Mouse (Mus musculus): ENCODE data around the gene Aco2. TPM values are rescaled to one million over a fixed set of nuclear protein-coding genes. Genes with fewer than 3 reads are reported as not detected.
A peak's percentile ranks its signal among the peaks of the same experiment; 100 is the strongest.

Aco2 gene
- polyA plus RNA-seq, 1 experiment from 2014 or later, result 178 TPM

- Histone ChIP-seq H3K27ac (ENCODE audit: low read depth) (no peak overlapping the region), H3K4me1 (replicated peaks; ENCODE audit: control insufficient read depth, insufficient read depth, low read length) (no peaks in the 10 kb centered on the region), H3K27me3 (replicated peaks; ENCODE audit: control insufficient read depth, insufficient read depth, low read length) (no peaks in the 10 kb centered on the region), H3K9ac (ENCODE audit: low read length) (no peak overlapping the region), H3K36me3 (ENCODE audit: control insufficient read depth, insufficient read depth, low read length) (peaks cover 22% of the 10 kb centered on the region), H3K9me3 (ENCODE audit: control insufficient read depth, low read length) (no peaks in the 10 kb centered on the region), H3K4me3 (ENCODE audit: low read depth, low read length) (no peak overlapping the region), H3K4me2 (ENCODE audit: low read length) (no peak overlapping the region)
- WGBS, result 96% methylated on average over 9 of the region's 9 CpGs
- ATAC-seq (replicated peaks; ENCODE audit: low FRiP score, low TSS enrichment, low read depth) (no peak), DNase-seq (ENCODE audit: low spot score) (no peak)
These were observed 82.1 kb downstream of the Aco2 start for GRCm38 (mm10) chr15:81954151-81954583.

GRCm38 (mm10) chr15:81954716-81955115, 82.6 kb downstream of the Aco2 start:
- no peaks in the 10 kb centered on the region for H3K27me3 ChIP-seq (replicated peaks; ENCODE audit: control insufficient read depth, insufficient read depth, low read length)
- DNase-seq (ENCODE audit: low spot score), result no peak
- H3K9ac ChIP-seq (ENCODE audit: low read length), result no peak overlapping the region
- no peak overlapping the region for H3K4me3 ChIP-seq (ENCODE audit: low read depth, low read length)
- no peak overlapping the region for H3K4me2 ChIP-seq (ENCODE audit: low read length)
- WGBS, result 89% methylated on average over 6 of the region's 6 CpGs
- H3K4me1 ChIP-seq (replicated peaks; ENCODE audit: control insufficient read depth, insufficient read depth, low read length), result no peaks in the 10 kb centered on the region
- no peak overlapping the region for H3K27ac ChIP-seq (ENCODE audit: low read depth)
- no peak for ATAC-seq (replicated peaks; ENCODE audit: low FRiP score, low TSS enrichment, low read depth)
- no peaks in the 10 kb centered on the region for H3K9me3 ChIP-seq (ENCODE audit: control insufficient read depth, low read length)
- peaks cover 22% of the 10 kb centered on the region for H3K36me3 ChIP-seq (ENCODE audit: control insufficient read depth, insufficient read depth, low read length)

GRCm38 (mm10) chr15:81955414-81955813, 83.3 kb downstream of the Aco2 start:
- Histone ChIP-seq H3K4me2 (ENCODE audit: low read length) (no peak overlapping the region), H3K9me3 (ENCODE audit: control insufficient read depth, low read length) (no peaks in the 10 kb centered on the region), H3K4me1 (replicated peaks; ENCODE audit: control insufficient read depth, insufficient read depth, low read length) (no peaks in the 10 kb centered on the region), H3K36me3 (ENCODE audit: control insufficient read depth, insufficient read depth, low read length) (peaks cover 22% of the 10 kb centered on the region), H3K4me3 (ENCODE audit: low read depth, low read length) (no peak overlapping the region), H3K9ac (ENCODE audit: low read length) (no peak overlapping the region), H3K27me3 (replicated peaks; ENCODE audit: control insufficient read depth, insufficient read depth, low read length) (no peaks in the 10 kb centered on the region), H3K27ac (ENCODE audit: low read depth) (no peak overlapping the region)
- 94% methylated on average over 15 of the region's 15 CpGs for WGBS
- no peak for ATAC-seq (replicated peaks; ENCODE audit: low FRiP score, low TSS enrichment, low read depth)
- no peak for DNase-seq (ENCODE audit: low spot score)

DNA sequence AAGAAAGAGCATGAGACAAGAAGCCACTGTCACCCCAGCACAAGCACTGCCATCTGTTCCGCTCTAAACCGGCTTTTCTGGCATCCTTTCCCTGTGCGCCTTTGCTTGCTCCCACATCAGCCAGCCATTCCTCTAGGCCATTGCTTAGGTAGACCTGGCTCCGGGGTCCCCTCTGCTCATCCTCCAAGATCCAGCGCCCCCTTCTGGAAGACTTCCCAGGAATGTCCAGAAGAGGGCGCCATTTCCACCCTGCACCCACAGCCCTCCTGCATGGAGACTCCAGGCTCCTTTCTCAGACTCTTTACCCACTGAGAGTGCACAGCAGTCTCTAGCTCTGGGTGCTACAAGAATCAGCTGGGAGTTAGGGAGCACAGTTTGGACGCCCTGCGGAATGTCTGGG, 84.3 kb downstream of the Aco2 start:
- no peak overlapping the region for H3K4me3 ChIP-seq (ENCODE audit: low read depth, low read length)
- ATAC-seq (replicated peaks; ENCODE audit: low FRiP score, low TSS enrichment, low read depth) (no peak), DNase-seq (ENCODE audit: low spot score) (peak; percentile 75)
- H3K27ac ChIP-seq (ENCODE audit: low read depth), result no peak overlapping the region
- H3K27me3 ChIP-seq (replicated peaks; ENCODE audit: control insufficient read depth, insufficient read depth, low read length), result no peaks in the 10 kb centered on the region
- H3K36me3 ChIP-seq (ENCODE audit: control insufficient read depth, insufficient read depth, low read length), result peaks cover 16% of the 10 kb centered on the region
- no peaks in the 10 kb centered on the region for H3K4me1 ChIP-seq (replicated peaks; ENCODE audit: control insufficient read depth, insufficient read depth, low read length)
- no peak overlapping the region for H3K4me2 ChIP-seq (ENCODE audit: low read length)
- 55% methylated on average over 8 of the region's 8 CpGs for WGBS
- H3K9me3 ChIP-seq (ENCODE audit: control insufficient read depth, low read length), result no peaks in the 10 kb centered on the region
- H3K9ac ChIP-seq (ENCODE audit: low read length), result no peak overlapping the region

DNA sequence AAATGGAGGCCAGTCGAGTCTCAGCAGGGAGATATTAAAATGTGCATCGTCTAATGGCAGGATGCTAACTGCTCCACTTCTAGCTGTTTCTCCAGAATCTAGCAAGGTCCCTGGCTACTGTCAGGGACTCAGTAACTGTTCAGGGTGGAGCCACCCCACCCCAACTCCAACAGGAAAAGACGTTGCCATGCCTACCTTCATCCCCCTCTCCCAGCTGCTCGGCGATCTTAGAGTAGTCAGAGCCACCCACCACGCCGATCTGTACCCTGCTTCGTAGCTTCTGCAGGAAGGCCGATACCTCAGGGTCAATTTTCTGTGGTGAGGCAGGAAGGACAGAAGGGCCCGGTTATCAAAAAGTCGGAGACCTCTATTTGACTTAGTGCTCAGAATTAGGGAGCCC, 85.5 kb downstream of the Aco2 start:
- Histone ChIP-seq H3K36me3 (ENCODE audit: control insufficient read depth, insufficient read depth, low read length) (peaks cover 9% of the 10 kb centered on the region), H3K27ac (ENCODE audit: low read depth) (no peak overlapping the region), H3K9me3 (ENCODE audit: control insufficient read depth, low read length) (no peaks in the 10 kb centered on the region), H3K4me3 (ENCODE audit: low read depth, low read length) (no peak overlapping the region), H3K27me3 (replicated peaks; ENCODE audit: control insufficient read depth, insufficient read depth, low read length) (no peaks in the 10 kb centered on the region), H3K4me2 (ENCODE audit: low read length) (no peak overlapping the region), H3K4me1 (replicated peaks; ENCODE audit: control insufficient read depth, insufficient read depth, low read length) (no peaks in the 10 kb centered on the region), H3K9ac (ENCODE audit: low read length) (no peak overlapping the region)
- ATAC-seq (replicated peaks; ENCODE audit: low FRiP score, low TSS enrichment, low read depth) (no peak), DNase-seq (ENCODE audit: low spot score) (no peak)
- WGBS, result 83% methylated on average over 11 of the region's 11 CpGs

GRCm38 (mm10) chr15:81958906-81959305, 86.8 kb downstream of the Aco2 start:
- H3K4me1 ChIP-seq (replicated peaks; ENCODE audit: control insufficient read depth, insufficient read depth, low read length), result no peaks in the 10 kb centered on the region
- H3K27me3 ChIP-seq (replicated peaks; ENCODE audit: control insufficient read depth, insufficient read depth, low read length), result no peaks in the 10 kb centered on the region
- H3K36me3 ChIP-seq (ENCODE audit: control insufficient read depth, insufficient read depth, low read length), result peaks cover 9% of the 10 kb centered on the region
- ATAC-seq (replicated peaks; ENCODE audit: low FRiP score, low TSS enrichment, low read depth) (no peak), DNase-seq (ENCODE audit: low spot score) (no peak)
- H3K4me2 ChIP-seq (ENCODE audit: low read length), result no peak overlapping the region
- WGBS, result 84% methylated on average over 3 of the region's 3 CpGs
- H3K9ac ChIP-seq (ENCODE audit: low read length), result no peak overlapping the region
- H3K9me3 ChIP-seq (ENCODE audit: control insufficient read depth, low read length), result no peaks in the 10 kb centered on the region
- no peak overlapping the region for H3K27ac ChIP-seq (ENCODE audit: low read depth)
- no peak overlapping the region for H3K4me3 ChIP-seq (ENCODE audit: low read depth, low read length)

DNA sequence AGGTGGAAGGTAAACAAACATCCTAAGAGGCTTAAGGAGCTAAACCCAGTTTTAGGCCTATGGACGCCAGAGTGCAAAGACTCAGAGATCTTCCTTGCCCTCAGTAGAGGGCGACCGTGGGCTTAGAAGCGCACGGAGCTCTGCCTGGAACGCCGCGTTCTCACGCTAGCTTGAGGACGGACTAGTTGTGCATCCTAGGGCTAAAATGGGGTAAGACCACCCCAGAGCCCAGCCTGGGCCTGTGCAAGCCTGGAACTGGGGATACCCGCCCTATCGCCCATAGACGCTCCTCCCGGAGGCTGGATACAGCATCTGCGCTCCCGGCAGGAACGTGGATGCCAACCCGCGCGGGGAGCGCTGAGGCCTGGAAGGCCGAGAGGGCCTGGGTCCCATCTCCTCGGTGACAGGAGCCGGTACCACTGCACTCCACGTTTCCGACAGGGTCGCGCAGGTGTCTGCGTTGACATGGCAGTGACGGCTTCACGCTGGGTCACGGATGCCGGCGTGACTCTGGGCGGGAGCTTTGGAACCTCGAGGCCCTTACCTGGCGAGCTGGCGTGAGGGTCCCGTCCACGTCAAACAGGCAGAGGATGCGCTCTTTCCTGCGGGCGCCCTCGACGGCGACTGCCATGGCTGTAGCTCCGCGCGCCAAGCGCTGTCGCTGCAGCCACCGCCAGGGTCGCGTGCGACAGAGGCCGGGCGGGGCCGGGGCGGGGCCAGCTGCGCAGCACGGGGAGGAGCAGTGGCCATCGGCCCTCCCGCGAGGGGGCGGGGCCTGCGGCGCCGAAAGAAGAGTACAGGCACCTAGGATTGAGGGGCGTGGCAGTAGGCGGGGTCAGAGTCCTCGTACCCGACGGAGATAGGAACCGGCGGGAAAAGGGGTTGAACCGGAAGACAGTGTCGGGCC, 88.3 kb downstream of the Aco2 start, which contains the start of gene Pmm1:
TSS of gene Pmm1 (minus strand) at position 760 of the 907 bp plus-strand sequence.
- Histone ChIP-seq H3K9me3 (ENCODE audit: control insufficient read depth, low read length) (no peaks in the 10 kb centered on the region), H3K27me3 (replicated peaks; ENCODE audit: control insufficient read depth, insufficient read depth, low read length) (no peaks in the 10 kb centered on the region), H3K4me3 (ENCODE audit: low read depth, low read length) (peak within 1 kb of the TSS; percentile 65), H3K27ac (ENCODE audit: low read depth) (peak within 1 kb of the TSS; percentile 75), H3K4me2 (ENCODE audit: low read length) (peak within 1 kb of the TSS; percentile 99), H3K4me1 (replicated peaks; ENCODE audit: control insufficient read depth, insufficient read depth, low read length) (no peaks in the 10 kb centered on the region), H3K36me3 (ENCODE audit: control insufficient read depth, insufficient read depth, low read length) (no peaks in the 10 kb centered on the region), H3K9ac (ENCODE audit: low read length) (peak within 1 kb of the TSS; percentile 66)
- DNase-seq (ENCODE audit: low spot score) (peak; percentile 99), ATAC-seq (replicated peaks; ENCODE audit: low FRiP score, low TSS enrichment, low read depth) (peak; percentile 98)
- under 1% methylated on average over 75 of the region's 77 CpGs for WGBS

DNA sequence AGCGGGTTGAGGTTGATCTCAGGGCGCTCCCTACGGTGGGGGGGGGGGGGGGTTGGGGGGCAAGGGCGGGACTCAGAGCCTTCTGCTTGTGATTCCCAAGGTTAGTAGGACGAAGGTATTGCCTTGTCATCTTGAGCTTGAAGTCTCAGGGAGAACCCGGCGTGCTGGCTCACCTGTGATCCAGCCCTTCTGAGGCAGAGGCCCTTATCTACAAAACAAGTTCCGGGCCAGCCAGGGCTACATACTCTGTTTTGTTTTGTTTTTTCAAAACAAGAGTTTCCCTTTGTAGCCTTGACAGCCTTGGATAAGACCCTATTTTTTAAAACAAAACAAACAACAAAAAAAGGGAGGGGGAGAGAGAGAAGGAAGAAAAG, 89.0 kb downstream of the Aco2 start:
- Histone ChIP-seq H3K4me3 (ENCODE audit: low read depth, low read length) (peak overlapping the region; percentile 65), H3K27me3 (replicated peaks; ENCODE audit: control insufficient read depth, insufficient read depth, low read length) (no peaks in the 10 kb centered on the region), H3K4me1 (replicated peaks; ENCODE audit: control insufficient read depth, insufficient read depth, low read length) (no peaks in the 10 kb centered on the region), H3K36me3 (ENCODE audit: control insufficient read depth, insufficient read depth, low read length) (no peaks in the 10 kb centered on the region), H3K27ac (ENCODE audit: low read depth) (no peak overlapping the region), H3K9ac (ENCODE audit: low read length) (no peak overlapping the region), H3K9me3 (ENCODE audit: control insufficient read depth, low read length) (no peaks in the 10 kb centered on the region), H3K4me2 (ENCODE audit: low read length) (peak overlapping the region; percentile 99)
- ATAC-seq (replicated peaks; ENCODE audit: low FRiP score, low TSS enrichment, low read depth) (peak; percentile 38; the same call in 1 of the 2 replicates), DNase-seq (ENCODE audit: low spot score) (no peak)
- 2% methylated on average over 7 of the region's 8 CpGs for WGBS

- no peak overlapping the region for H3K9ac ChIP-seq (ENCODE audit: low read length)
- H3K27me3 ChIP-seq (replicated peaks; ENCODE audit: control insufficient read depth, insufficient read depth, low read length), result no peaks in the 10 kb centered on the region
- H3K4me1 ChIP-seq (replicated peaks; ENCODE audit: control insufficient read depth, insufficient read depth, low read length), result no peaks in the 10 kb centered on the region
- 47% methylated on average over 1 of the region's 1 CpGs for WGBS
- no peak overlapping the region for H3K4me2 ChIP-seq (ENCODE audit: low read length)
- H3K4me3 ChIP-seq (ENCODE audit: low read depth, low read length), result no peak overlapping the region
- H3K36me3 ChIP-seq (ENCODE audit: control insufficient read depth, insufficient read depth, low read length), result no peaks in the 10 kb centered on the region
- DNase-seq (ENCODE audit: low spot score), result no peak
- no peak for ATAC-seq (replicated peaks; ENCODE audit: low FRiP score, low TSS enrichment, low read depth)
- no peak overlapping the region for H3K27ac ChIP-seq (ENCODE audit: low read depth)
- no peaks in the 10 kb centered on the region for H3K9me3 ChIP-seq (ENCODE audit: control insufficient read depth, low read length)
These were observed 92.2 kb downstream of the Aco2 start for GRCm38 (mm10) chr15:81964262-81964661.
